ENCODE assay signal across 27 mouse cellular contexts in the genomic region with DNA sequence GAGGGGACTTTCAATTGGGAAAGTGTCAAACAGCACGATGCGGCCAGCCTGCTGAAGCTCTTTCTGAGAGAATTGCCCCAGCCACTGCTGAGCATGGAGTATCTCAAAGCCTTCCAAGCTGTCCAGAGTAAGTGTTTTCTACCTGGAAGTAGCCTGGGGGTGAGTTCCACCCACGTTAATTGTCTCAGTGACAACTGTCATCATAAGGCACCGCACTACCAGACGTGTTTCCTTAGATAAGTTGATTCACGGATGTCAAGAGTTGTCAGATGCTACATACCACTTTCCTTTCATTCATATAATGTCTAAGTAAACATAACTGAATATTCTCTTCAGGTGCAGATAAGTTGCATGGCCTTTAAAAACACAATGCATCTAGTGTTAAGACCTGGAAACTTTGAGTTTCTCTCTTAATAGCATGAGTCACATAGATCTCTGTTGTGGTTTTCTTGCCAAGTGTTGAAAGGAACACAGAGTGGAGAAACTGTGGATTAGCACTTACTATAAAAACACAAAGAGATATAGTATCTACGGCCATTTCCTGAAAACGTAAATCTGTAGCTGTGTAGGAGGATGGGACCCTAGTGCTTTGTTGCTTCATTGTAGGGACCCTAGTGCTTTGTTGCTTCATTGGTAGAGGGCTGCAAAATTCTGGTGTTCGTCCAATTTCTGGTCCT.
DNase-seq lines count a peak whose midpoint lies in the region; ATAC-seq lines count a peak whose summit lies in the region.
"Had no signal": no experiment of that assay in that cellular context is flagged by ENCODE, and none has a peak within 500 bp of the region (broad histone marks: within the 10 kb centered on the region; RNA-seq: fewer than 3 reads in every experiment).

No protein-coding gene starts in this region.

- H3K9me3 ChIP-seq in heart, embryonic 12.5 days (replicated peaks) = no peaks in the 10 kb centered on the region
- H3K9me3 ChIP-seq in heart, embryonic 10.5 days = no peaks in the 10 kb centered on the region
- no peaks in the 10 kb centered on the region for H3K9me3 ChIP-seq in limb, embryonic 13.5 days
- H3K9me3 ChIP-seq in limb, embryonic 10.5 days (replicated peaks) = no peaks in the 10 kb centered on the region
- H3K9me3 ChIP-seq: embryonic facial prominence, embryonic 12.5 days; forebrain, embryonic 15.5 days; hindbrain, embryonic 12.5 days; neural tube, embryonic 15.5 days had no signal

- H3K27ac ChIP-seq in heart, embryonic 12.5 days (ENCODE audit: poor library complexity, severe bottlenecking) = peak overlapping the region; percentile 51; the same call in 1 of the 2 replicates
- no peak overlapping the region for H3K27ac ChIP-seq in heart, embryonic 10.5 days
- H3K27ac ChIP-seq in limb, embryonic 13.5 days = no peak overlapping the region
- H3K27ac ChIP-seq in limb, embryonic 10.5 days = no peak overlapping the region
- H3K27ac ChIP-seq: embryonic facial prominence, embryonic 12.5 days; forebrain, embryonic 15.5 days; hindbrain, embryonic 12.5 days; left cerebral cortex, adult 2 months; macrophage; neural tube, embryonic 15.5 days had no signal

- peaks cover 4% of the 10 kb centered on the region for H3K4me1 ChIP-seq in heart, embryonic 12.5 days (replicated peaks)
- H3K4me1 ChIP-seq in heart, embryonic 10.5 days = no peaks in the 10 kb centered on the region
- 0 out of 2 replicates have a peak, but pooled peaks cover 5% of the 10 kb centered on the region for H3K4me1 ChIP-seq in limb, embryonic 13.5 days
- H3K4me1 ChIP-seq in limb, embryonic 10.5 days = peaks cover 10% of the 10 kb centered on the region
- H3K4me1 ChIP-seq: embryonic facial prominence, embryonic 12.5 days; forebrain, embryonic 15.5 days; hindbrain, embryonic 12.5 days; neural tube, embryonic 15.5 days had no signal

- peak; percentile 85 for ATAC-seq in heart, embryonic 12.5 days (ENCODE audit: insufficient number of reproducible peaks, low FRiP score)
- ATAC-seq in limb, embryonic 13.5 days (ENCODE audit: low FRiP score, low read depth) = peak; percentile 48; the same call in 1 of the 2 replicates
- ATAC-seq in activated CD4-positive, CD25-positive, alpha-beta regulatory T cell, adult 4 months = peak; percentile 47
- ATAC-seq: forebrain, embryonic 15.5 days; liver, postnatal 0 days; lung, postnatal 0 days; midbrain, embryonic 16.5 days had no signal

- H3K4me3 ChIP-seq in heart, embryonic 12.5 days = no peak overlapping the region
- H3K4me3 ChIP-seq in heart, embryonic 10.5 days = no peak overlapping the region
- H3K4me3 ChIP-seq in limb, embryonic 13.5 days = no peak overlapping the region
- H3K4me3 ChIP-seq in limb, embryonic 10.5 days = no peak overlapping the region
- H3K4me3 ChIP-seq: embryonic facial prominence, embryonic 12.5 days; erythroblast, embryonic 14.5 days; forebrain, embryonic 15.5 days; hindbrain, embryonic 12.5 days; left cerebral cortex, adult 2 months; neural tube, embryonic 15.5 days had no signal

- peaks cover 7% of the 10 kb centered on the region; the same call in 1 of the 2 replicates for H3K36me3 ChIP-seq in heart, embryonic 12.5 days
- H3K36me3 ChIP-seq in heart, embryonic 10.5 days = no peaks in the 10 kb centered on the region
- no peaks in the 10 kb centered on the region for H3K36me3 ChIP-seq in limb, embryonic 13.5 days
- H3K36me3 ChIP-seq in limb, embryonic 10.5 days = no peaks in the 10 kb centered on the region
- H3K36me3 ChIP-seq: embryonic facial prominence, embryonic 12.5 days; forebrain, embryonic 15.5 days; hindbrain, embryonic 12.5 days; neural tube, embryonic 15.5 days had no signal

- no peak overlapping the region for H3K9ac ChIP-seq in heart, embryonic 12.5 days
- no peak overlapping the region for H3K9ac ChIP-seq in limb, embryonic 13.5 days
- H3K9ac ChIP-seq: embryonic facial prominence, embryonic 12.5 days; forebrain, embryonic 15.5 days; hindbrain, embryonic 12.5 days; liver, postnatal 0 days; neural tube, embryonic 15.5 days had no signal

- DNase-seq in heart, embryonic 10.5 days (ENCODE audit: low spot score) = no peak
- DNase-seq in limb, embryonic 10.5 days (ENCODE audit: low spot score) = no peak
- peak; percentile 2 for DNase-seq in naive thymus-derived CD4-positive, alpha-beta T cell, adult 2 months (ENCODE audit: low read depth)
- no peak for DNase-seq in urinary bladder, postnatal 25 days (ENCODE audit: low spot score)
- no peak for DNase-seq in testis, postnatal 14 days (ENCODE audit: low spot score)
- DNase-seq: adrenal gland, adult 8-10 months; cerebellum, adult 18-20 months; cerebellum, postnatal 14 days; gastrocnemius, postnatal 14 days; kidney, adult 8-10 months; kidney, postnatal 10 days; liver, postnatal 0 days; right cerebral cortex, adult 18-20 months; right cerebral cortex, postnatal 4 days; thymus, postnatal 36 days had no signal

- WGBS in heart, embryonic 12.5 days = 32% methylated on average over 9 of the region's 9 CpGs
- WGBS in heart, embryonic 10.5 days = 43% methylated on average over 9 of the region's 9 CpGs
- WGBS in limb, embryonic 13.5 days = 56% methylated on average over 9 of the region's 9 CpGs
- 78% methylated on average over 9 of the region's 9 CpGs for WGBS in limb, embryonic 10.5 days

- H3K27me3 ChIP-seq in heart, embryonic 12.5 days (replicated peaks) = no peaks in the 10 kb centered on the region
- H3K27me3 ChIP-seq in heart, embryonic 10.5 days (ENCODE audit: insufficient read depth, poor library complexity, severe bottlenecking) = no peaks in the 10 kb centered on the region
- H3K27me3 ChIP-seq in limb, embryonic 13.5 days = no peaks in the 10 kb centered on the region
- H3K27me3 ChIP-seq in limb, embryonic 10.5 days (ENCODE audit: low read depth, poor library complexity, severe bottlenecking) = no peaks in the 10 kb centered on the region
- H3K27me3 ChIP-seq: embryonic facial prominence, embryonic 12.5 days; forebrain, embryonic 15.5 days; hindbrain, embryonic 12.5 days; neural tube, embryonic 15.5 days had no signal

- H3K4me2 ChIP-seq in heart, embryonic 12.5 days = no peak overlapping the region
- H3K4me2 ChIP-seq in limb, embryonic 13.5 days (replicated peaks) = no peak overlapping the region
- H3K4me2 ChIP-seq: embryonic facial prominence, embryonic 12.5 days; forebrain, embryonic 15.5 days; hindbrain, embryonic 12.5 days; neural tube, embryonic 15.5 days had no signal
